Mouse (Mus musculus) duodenum, adult 2 months (tissue): ENCODE measurements around the gene Sema5a. TPM values are rescaled to one million over a fixed set of nuclear protein-coding genes. Genes with fewer than 3 reads are reported as not detected.

Experiments used
- polyA plus RNA-seq: library from polyadenylated mRNA; depleted of rRNA; stranded (reverse); fragments of >200 nt; gene quantifications from 2 replicates; pipeline ENCODE4 v1.2.3, GENCODE M21; 2012; ENCODE audit warnings: low replicate concordance; rRNA removed

Sema5a gene
- polyA plus RNA-seq: 6.5 and 8.9 TPM in 2 replicates

GRCm38 (mm10) chr15:32244344-32244955, at the start of gene Sema5a:
Gene Sema5a, plus strand, starts transcription at chr15:32244810.

Other genes starting within 250 kb of the Sema5a start
- not detected in 2 replicates for gene Tas2r119, start 67.5 kb upstream of the Sema5a start, polyA plus RNA-seq